Mouse (Mus musculus) stomach, embryonic 15.5 days (tissue): ENCODE measurements around the gene Hsdl2. TPM values are rescaled to one million over a fixed set of nuclear protein-coding genes. Genes with fewer than 3 reads are reported as not detected.
"Not testable (repeated sequence)": the region's sequence is repeated elsewhere in the genome, so short reads cannot be mapped to it uniquely, and the experiment has no call there.

Experiments
- ATAC-seq: fragments of 200-750 bp; cut with Nextera tagmentation; 2 replicates; pipeline ENCODE4 v1.8.0; 2017; ENCODE audit warnings: low read depth, moderate number of reproducible peaks, moderate TSS enrichment; ENCODE audit not compliant: insufficient read depth, low FRiP score
- H3K27ac ChIP-seq: fragments of 300-500 bp; sonication (generic); 2 replicates; pipeline ENCODE4 v1.5.1; 2015; ENCODE audit warnings: mild to moderate bottlenecking, inconsistent platforms
- H3K27me3 ChIP-seq: fragments of 300-500 bp; sonication (generic); replicated peaks from 2 replicates; pipeline ENCODE4 v1.6.1; 2015; ENCODE audit warnings: inconsistent platforms
- H3K36me3 ChIP-seq: fragments of 300-500 bp; sonication (generic); 2 replicates; pipeline ENCODE4 v1.6.1; 2015; ENCODE audit warnings: inconsistent platforms
- H3K4me1 ChIP-seq: fragments of 300-500 bp; sonication (generic); 2 replicates; pipeline ENCODE4 v1.6.1; 2015; ENCODE audit warnings: inconsistent platforms
- H3K4me2 ChIP-seq: fragments of 300-500 bp; sonication (generic); 2 replicates; pipeline ENCODE4 v1.6.1; 2015; ENCODE audit warnings: mild to moderate bottlenecking, inconsistent platforms
- H3K4me3 ChIP-seq: fragments of 300-500 bp; sonication (generic); replicated peaks from 2 replicates; pipeline ENCODE4 v1.5.1; 2015; ENCODE audit warnings: inconsistent platforms
- H3K9ac ChIP-seq: fragments of 300-500 bp; sonication (generic); 2 replicates; pipeline ENCODE4 v1.6.1; 2015; ENCODE audit warnings: inconsistent platforms
- H3K9me3 ChIP-seq: fragments of 300-500 bp; sonication (generic); 2 replicates; pipeline ENCODE4 v1.6.1; 2016; ENCODE audit warnings: inconsistent platforms
- WGBS: fragments of 180-500 bp; shearing (Covaris S2); methylation state at CpG from one replicate; pipeline ENCODE4 v1.1.7; 2015; 5-methylcytosine and 5-hydroxymethylcytosine counted together
- polyA plus RNA-seq: library from polyadenylated mRNA; unstranded; fragments of >200 nt; fragmentation: Nextera tagmentation; extraction: Ambion mirVana; gene quantifications from 2 replicates; pipeline ENCODE4 v1.2.1, GENCODE M21; 2015

Gene Hsdl2
- polyA plus RNA-seq, 1 experiment from 2014 or later, result 21.9 TPM

DNA sequence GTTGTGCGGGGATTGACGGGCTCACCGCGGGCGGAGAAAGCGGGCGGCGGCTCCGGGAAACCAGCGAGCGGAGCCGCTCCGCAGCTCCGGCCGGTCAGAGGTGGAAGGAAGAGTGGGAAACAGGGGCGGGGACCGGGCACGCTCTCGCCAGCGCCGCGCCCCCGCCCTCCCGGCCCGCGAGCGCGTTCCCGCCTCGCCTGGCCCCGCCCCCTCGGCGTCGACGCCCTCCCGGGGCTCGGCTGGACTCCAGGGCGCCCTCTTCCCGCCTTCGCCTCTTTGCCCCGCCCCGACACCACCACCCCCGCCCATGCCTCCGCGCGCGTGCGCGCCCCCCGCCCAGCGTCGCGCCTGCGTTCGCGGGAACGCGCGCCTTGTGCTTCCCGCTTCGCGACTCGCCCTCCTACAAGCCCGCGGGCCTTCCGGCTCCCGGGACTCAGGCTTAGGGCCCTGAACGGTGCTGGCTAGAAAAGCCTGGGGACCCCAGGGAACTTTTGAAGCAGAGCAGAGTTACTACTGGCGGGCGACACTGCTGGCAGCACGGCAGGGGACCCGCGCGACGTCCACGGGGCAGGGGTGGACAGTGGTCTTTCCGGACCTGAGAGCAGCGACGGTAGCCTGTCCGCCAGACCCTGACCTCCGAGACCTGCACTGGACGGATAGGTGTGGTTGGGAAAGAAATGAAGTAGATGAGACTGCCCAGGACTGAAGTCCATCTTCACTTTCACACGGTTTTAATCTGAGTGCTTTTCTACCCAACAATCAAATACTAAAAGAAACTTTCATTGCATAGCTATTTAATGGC lies 32.0 kb upstream of the Hsdl2 start, which contains the start of gene Ptbp3:
Gene Ptbp3 (minus strand): TSS at position 190 of the 802 bp plus-strand sequence.
- peak within 1 kb of the TSS; percentile 98 for H3K9ac ChIP-seq
- H3K36me3 ChIP-seq, result no peaks in the 10 kb centered on the region
- peak; percentile 90 for ATAC-seq
- under 1% methylated on average over 68 of the region's 83 CpGs for WGBS
- no peaks in the 10 kb centered on the region for H3K9me3 ChIP-seq
- peak within 1 kb of the TSS; percentile 98 for H3K27ac ChIP-seq
- H3K4me1 ChIP-seq, result peaks cover 4% of the 10 kb centered on the region; the same call in 1 of the 2 replicates
- peak within 1 kb of the TSS; percentile 98 for H3K4me3 ChIP-seq
- H3K27me3 ChIP-seq, result no peaks in the 10 kb centered on the region
- peak within 1 kb of the TSS; percentile 87 for H3K4me2 ChIP-seq

DNA sequence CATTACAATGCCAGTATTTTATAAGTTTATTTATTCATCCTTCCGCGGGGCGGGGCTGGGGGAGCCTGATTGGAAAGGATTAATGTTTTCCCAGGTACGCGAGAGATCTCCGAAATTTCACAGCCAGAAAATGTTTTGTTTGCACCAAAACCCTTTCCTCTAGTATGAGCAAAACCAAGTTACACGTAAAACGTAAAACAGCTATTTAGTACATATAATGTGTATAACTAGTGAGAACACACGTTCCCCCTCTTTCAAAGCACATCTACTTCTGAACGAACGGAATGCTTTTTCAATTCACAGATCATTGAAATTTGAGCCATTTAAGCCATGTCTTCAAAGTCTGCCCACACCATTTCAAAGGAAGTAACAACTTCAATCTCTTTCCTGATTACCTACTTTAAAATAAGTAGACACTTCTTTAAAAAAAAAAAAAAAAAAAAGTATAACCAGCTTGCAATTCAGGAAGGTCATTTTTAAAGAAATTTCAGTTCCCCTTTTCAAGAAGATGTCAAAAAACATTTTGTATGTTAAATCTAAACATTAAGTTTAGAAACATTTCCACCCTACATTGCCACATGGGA lies 31.3 kb upstream of the Hsdl2 start:
- peak overlapping the region; percentile 95 for H3K27ac ChIP-seq
- ATAC-seq, result no peak
- H3K4me3 ChIP-seq, result peak overlapping the region; percentile 98
- H3K4me2 ChIP-seq, result peak overlapping the region; percentile 87
- H3K9me3 ChIP-seq, result no peaks in the 10 kb centered on the region
- H3K4me1 ChIP-seq, result peaks cover 4% of the 10 kb centered on the region; the same call in 1 of the 2 replicates
- no peaks in the 10 kb centered on the region for H3K36me3 ChIP-seq
- H3K9ac ChIP-seq, result peak overlapping the region; percentile 68; the same call in 1 of the 2 replicates
- WGBS, result 12% methylated on average over 11 of the region's 11 CpGs
- no peaks in the 10 kb centered on the region for H3K27me3 ChIP-seq

DNA sequence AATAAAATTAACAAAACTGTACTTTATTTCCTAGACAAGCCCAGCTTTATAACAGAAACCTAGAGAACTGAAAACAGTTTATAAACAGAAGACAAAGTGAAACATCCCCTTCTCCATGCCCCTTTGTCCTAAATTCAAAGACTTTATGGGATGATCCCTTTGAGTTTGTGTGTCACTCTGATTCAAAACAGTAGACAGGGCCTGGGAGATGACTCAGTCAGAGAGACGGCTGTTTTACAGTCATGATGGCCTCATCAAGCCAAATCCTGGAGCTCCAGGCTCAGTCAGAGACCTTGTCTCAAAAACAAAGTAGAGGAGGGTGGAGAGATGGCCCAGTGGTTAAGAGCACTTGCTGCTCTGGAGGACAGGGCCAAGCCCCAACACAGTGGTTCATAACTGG lies 29.5 kb upstream of the Hsdl2 start:
- Histone ChIP-seq H3K4me1 (peaks cover 4% of the 10 kb centered on the region; the same call in 1 of the 2 replicates), H3K27me3 (no peaks in the 10 kb centered on the region), H3K27ac (no peak overlapping the region), H3K9me3 (no peaks in the 10 kb centered on the region), H3K4me3 (no peak overlapping the region), H3K4me2 (no peak overlapping the region), H3K36me3 (no peaks in the 10 kb centered on the region), H3K9ac (no peak overlapping the region)
- WGBS, result 80% methylated on average over 1 of the region's 1 CpGs
- ATAC-seq, result no peak

DNA sequence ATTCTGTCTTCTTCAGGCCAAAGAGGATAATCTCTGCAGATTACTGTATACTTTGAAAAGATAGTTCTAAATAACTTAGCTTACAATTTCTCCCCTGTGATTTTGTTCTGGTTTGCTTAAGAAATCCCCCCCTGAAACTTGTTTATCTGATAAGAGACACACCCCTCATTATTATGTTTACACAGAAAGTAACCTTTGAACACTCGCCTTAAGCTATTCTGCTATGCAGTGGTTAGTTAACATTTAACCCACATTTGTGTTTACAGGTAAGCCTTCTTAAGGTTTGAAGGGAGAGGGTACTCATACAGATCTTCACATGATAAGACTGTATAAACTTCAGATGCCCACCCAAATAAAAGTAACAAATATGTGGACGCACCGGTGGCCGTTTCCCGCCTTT lies 28.5 kb upstream of the Hsdl2 start:
- no peaks in the 10 kb centered on the region for H3K27me3 ChIP-seq
- no peak for ATAC-seq
- no peak overlapping the region for H3K27ac ChIP-seq

DNA sequence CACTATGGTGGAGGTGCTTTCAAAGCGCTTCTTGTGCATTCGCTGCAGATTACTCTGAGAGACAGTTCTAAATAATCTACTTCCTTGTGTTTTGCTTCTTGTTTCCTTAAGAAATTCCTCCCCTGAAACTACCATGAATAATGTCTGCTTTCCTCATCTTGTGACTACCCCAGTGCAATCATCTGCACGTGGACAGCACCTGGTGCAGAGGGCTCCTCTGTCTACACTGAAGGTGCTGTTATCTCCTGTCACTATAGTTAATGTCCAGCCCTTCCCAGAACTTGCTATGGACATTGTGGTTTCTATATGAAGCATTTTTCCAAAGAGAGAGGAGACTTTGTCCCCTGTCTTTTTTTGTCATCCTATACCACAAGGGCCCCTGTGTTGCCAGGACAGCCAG lies 27.8 kb upstream of the Hsdl2 start:
- no peaks in the 10 kb centered on the region for H3K9me3 ChIP-seq
- WGBS, result 58% methylated on average over 3 of the region's 3 CpGs
- no peak overlapping the region for H3K4me3 ChIP-seq
- no peak overlapping the region for H3K4me2 ChIP-seq
- ATAC-seq, result no peak
- no peaks in the 10 kb centered on the region for H3K36me3 ChIP-seq
- H3K4me1 ChIP-seq, result no peaks in the 10 kb centered on the region
- no peak overlapping the region for H3K9ac ChIP-seq
- H3K27ac ChIP-seq, result 0 out of 2 replicates have a peak overlapping the region, but pooled peaks have one; percentile 3
- H3K27me3 ChIP-seq, result no peaks in the 10 kb centered on the region

More for the DNA sequence above, 28.5 kb upstream of the Hsdl2 start:
- H3K4me3 ChIP-seq, result no peak overlapping the region
- no peaks in the 10 kb centered on the region for H3K4me1 ChIP-seq
- no peaks in the 10 kb centered on the region for H3K9me3 ChIP-seq
- H3K9ac ChIP-seq, result no peak overlapping the region
- H3K4me2 ChIP-seq, result no peak overlapping the region
- no peaks in the 10 kb centered on the region for H3K36me3 ChIP-seq
- WGBS, result 75% methylated on average over 5 of the region's 5 CpGs

DNA sequence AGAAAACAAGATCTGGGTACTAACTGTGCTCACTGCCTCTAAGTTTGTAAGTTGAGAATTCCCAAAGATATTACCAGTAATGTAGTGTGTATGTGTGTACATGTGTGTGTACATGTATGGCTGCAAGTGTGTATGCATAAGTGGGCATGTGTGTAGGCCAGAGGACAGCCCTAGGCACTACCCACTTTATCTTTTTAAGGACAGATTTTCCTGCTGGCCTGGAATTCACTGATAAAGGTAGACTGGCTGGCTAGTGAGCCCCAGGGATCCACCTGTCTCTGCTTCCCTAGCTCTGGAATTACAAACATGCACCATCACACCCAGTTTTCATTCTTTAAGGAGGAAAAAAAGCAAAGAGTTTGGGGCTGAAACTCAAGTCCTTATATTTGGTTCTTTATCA lies 26.2 kb upstream of the Hsdl2 start:
- no peak overlapping the region for H3K4me2 ChIP-seq
- H3K4me3 ChIP-seq, result no peak overlapping the region
- no peaks in the 10 kb centered on the region for H3K27me3 ChIP-seq
- no peaks in the 10 kb centered on the region for H3K9me3 ChIP-seq
- no peak overlapping the region for H3K27ac ChIP-seq
- H3K4me1 ChIP-seq, result no peaks in the 10 kb centered on the region
- H3K9ac ChIP-seq, result no peak overlapping the region
- ATAC-seq, result no peak
- no peaks in the 10 kb centered on the region for H3K36me3 ChIP-seq

DNA sequence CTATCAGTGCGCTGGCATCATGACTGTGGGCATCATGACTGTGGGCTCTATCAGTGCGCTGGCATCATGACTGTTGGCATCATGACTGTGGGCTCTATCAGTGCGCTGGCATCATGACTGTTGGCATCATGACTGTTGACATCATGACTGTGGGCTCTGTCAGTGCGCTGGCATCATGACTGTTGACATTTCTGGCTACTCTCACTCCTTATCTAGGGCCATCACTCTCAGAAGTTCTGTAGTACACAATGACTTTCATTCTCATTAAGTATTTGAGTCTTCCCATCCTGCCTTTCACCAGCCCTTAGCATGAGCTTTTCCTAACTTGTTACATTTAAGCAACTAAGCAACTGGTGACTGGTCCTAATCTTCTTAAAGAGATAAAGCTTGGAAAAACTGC lies 24.0 kb upstream of the Hsdl2 start:
- H3K9me3 ChIP-seq, H3K4me2 ChIP-seq, H3K27me3 ChIP-seq, H3K4me1 ChIP-seq, H3K4me3 ChIP-seq, H3K36me3 ChIP-seq, ATAC-seq, H3K9ac ChIP-seq, H3K27ac ChIP-seq: not testable (repeated sequence)
- whole genome bisulfite sequencing, result 92% methylated on average over 4 of the region's 4 CpGs

DNA sequence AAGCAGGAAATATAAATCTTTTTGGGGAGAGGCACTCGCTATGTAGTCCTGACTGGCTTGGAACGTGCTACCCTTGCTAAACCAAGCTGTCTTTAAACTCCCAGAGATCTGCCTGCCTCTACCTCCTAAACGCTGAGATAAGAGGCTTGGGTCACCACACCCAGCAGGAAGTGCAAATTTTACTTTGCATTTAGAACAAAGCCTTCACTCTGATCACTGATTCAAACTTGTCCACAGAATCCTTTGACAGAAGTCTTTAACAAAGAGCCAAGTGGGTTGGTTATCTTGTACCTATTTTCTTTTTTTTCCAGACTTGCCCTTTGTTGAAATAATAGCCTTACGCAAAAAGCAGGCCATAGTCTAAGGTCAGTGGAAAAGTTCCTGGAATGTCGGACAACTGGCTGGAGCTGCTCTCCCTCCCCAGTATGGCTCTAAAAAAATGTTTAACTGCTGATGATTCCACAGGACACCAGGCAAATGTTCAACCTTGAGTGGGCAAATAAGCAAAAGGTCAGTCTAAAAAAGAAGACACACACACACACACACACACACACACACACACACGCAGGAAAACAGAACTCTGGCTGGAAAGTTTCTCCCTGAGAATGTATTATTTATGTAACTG lies 23.2 kb upstream of the Hsdl2 start:
- Histone ChIP-seq H3K36me3 (no peaks in the 10 kb centered on the region), H3K4me3 (no peak overlapping the region), H3K27ac (no peak overlapping the region), H3K9me3 (no peaks in the 10 kb centered on the region), H3K9ac (no peak overlapping the region), H3K4me1 (no peaks in the 10 kb centered on the region), H3K27me3 (no peaks in the 10 kb centered on the region), H3K4me2 (no peak overlapping the region)
- WGBS, result 65% methylated on average over 6 of the region's 6 CpGs
- ATAC-seq, result no peak

DNA sequence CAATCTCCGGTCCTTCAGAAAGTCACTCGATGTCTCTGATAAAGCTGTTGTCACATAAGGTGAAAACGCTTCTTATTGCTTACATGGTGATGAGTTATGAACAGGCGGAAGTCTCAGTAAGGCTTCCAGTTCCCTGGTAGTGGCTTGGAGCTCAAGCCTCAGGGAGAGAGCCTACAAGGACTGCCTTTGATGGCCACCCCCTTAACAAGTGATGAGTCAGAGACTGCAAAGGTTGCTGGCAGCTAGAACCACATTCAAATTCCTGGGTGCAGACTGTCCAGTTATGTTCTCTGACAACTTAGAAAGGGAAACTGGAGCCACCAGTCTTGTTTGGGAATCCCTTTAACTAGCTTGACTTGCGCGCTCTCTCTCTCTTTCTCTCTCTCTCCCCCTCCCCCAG lies 21.2 kb upstream of the Hsdl2 start:
- Histone ChIP-seq H3K4me1 (no peaks in the 10 kb centered on the region), H3K27ac (no peak overlapping the region)
- WGBS, result 89% methylated on average over 6 of the region's 6 CpGs

DNA sequence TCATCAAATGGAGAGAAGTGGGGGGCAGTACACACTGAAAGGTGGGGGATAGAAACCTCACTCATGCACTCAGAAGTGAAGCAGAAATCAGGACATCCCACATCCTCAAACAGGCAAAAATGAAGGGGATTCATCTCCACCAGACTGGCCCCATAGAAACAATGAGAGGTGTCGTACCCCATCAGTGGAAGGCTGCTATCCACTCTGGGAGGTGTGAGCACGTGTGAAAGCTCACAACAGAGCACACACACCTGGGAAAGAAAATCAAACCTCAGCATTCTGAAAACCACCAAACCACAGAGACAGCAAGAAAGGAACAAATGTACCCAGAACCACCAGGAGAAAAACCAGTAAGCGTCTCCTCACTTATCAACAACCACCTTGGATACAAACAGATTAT lies 17.2 kb upstream of the Hsdl2 start:
- 69% methylated on average over 3 of the region's 3 CpGs for WGBS
- ATAC-seq, result no peak

More for the DNA sequence above, 21.2 kb upstream of the Hsdl2 start:
- no peak overlapping the region for H3K9ac ChIP-seq
- no peak overlapping the region for H3K4me3 ChIP-seq
- no peak for ATAC-seq
- no peaks in the 10 kb centered on the region for H3K36me3 ChIP-seq
- no peaks in the 10 kb centered on the region for H3K27me3 ChIP-seq
- no peaks in the 10 kb centered on the region for H3K9me3 ChIP-seq
- H3K4me2 ChIP-seq, result no peak overlapping the region

DNA sequence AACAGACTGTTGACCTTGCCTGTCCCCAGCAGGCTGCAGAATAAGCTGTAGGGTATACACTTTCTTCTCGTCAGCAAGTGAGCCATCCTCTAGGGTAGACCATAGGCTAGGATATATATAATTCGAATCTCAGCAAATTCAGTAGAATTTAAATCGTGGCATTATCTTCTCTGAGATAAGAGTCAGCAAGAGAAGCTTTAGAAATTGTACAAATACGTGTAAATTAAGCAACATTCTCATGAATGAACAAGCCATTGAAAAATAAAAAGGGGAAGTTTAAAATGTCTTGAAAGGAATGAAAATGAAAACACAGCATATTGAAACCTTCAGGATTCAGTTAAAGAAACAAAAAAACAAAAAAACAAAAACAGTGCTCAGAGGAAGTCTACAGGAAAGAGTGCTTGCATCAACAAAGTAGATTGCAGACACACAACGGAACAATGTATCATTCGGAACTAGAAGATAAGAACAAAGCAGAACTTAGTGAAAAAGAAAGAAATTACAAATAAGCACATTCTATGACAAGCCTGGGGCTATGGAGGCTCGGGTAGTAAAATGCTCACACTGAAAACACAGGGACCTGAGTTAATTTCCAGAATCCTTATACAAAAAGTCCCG lies 15.7 kb upstream of the Hsdl2 start:
- Histone ChIP-seq H3K36me3 (no peaks in the 10 kb centered on the region), H3K9ac (no peak overlapping the region), H3K27ac (no peak overlapping the region), H3K9me3 (no peaks in the 10 kb centered on the region), H3K4me2 (no peak overlapping the region), H3K27me3 (no peaks in the 10 kb centered on the region), H3K4me3 (no peak overlapping the region), H3K4me1 (no peaks in the 10 kb centered on the region)
- no peak for ATAC-seq
- WGBS, result 66% methylated on average over 8 of the region's 8 CpGs

More for the DNA sequence above, 17.2 kb upstream of the Hsdl2 start:
- no peaks in the 10 kb centered on the region for H3K27me3 ChIP-seq
- H3K4me1 ChIP-seq, result no peaks in the 10 kb centered on the region
- H3K9ac ChIP-seq, result no peak overlapping the region
- H3K27ac ChIP-seq, result no peak overlapping the region
- no peak overlapping the region for H3K4me2 ChIP-seq
- no peaks in the 10 kb centered on the region for H3K9me3 ChIP-seq
- no peak overlapping the region for H3K4me3 ChIP-seq
- no peaks in the 10 kb centered on the region for H3K36me3 ChIP-seq
